Mouse (Mus musculus) hindbrain, embryonic 15.5 days (tissue): Measurements from ENCODE around the gene Rbpj. TPM values are rescaled to one million over a fixed set of nuclear protein-coding genes. Genes with fewer than 3 reads are reported as not detected.

ENCODE experiments used
- ATAC-seq: fragments of 200-750 bp; cut with Nextera tagmentation; 2 replicates; pipeline ENCODE4 v1.8.0; 2017; ENCODE audit warnings: low read depth, moderate number of reproducible peaks, moderate TSS enrichment; ENCODE audit not compliant: low FRiP score
- H3K27ac ChIP-seq: fragments of 300-500 bp; sonication (generic); replicated peaks from 2 replicates; pipeline ENCODE4 v1.5.1; 2015; ENCODE audit warnings: mild to moderate bottlenecking, inconsistent platforms
- H3K27me3 ChIP-seq: fragments of 300-500 bp; sonication (generic); 2 replicates; pipeline ENCODE4 v1.6.1; 2015; ENCODE audit warnings: control low read depth, inconsistent platforms
- H3K36me3 ChIP-seq: fragments of 300-500 bp; sonication (generic); 2 replicates; pipeline ENCODE4 v1.6.1; 2015; ENCODE audit warnings: control low read depth, inconsistent platforms
- H3K4me1 ChIP-seq: fragments of 300-500 bp; sonication (generic); replicated peaks from 2 replicates; pipeline ENCODE4 v1.6.1; 2015; ENCODE audit warnings: control low read depth, inconsistent platforms
- H3K4me2 ChIP-seq: fragments of 300-500 bp; sonication (generic); 2 replicates; pipeline ENCODE4 v1.6.1; 2015; ENCODE audit warnings: moderate library complexity, mild to moderate bottlenecking, inconsistent platforms
- H3K4me3 ChIP-seq: fragments of 300-500 bp; sonication (generic); 2 replicates; pipeline ENCODE4 v1.5.1; 2015; ENCODE audit warnings: mild to moderate bottlenecking, inconsistent platforms
- H3K9ac ChIP-seq: fragments of 300-500 bp; sonication (generic); 2 replicates; pipeline ENCODE4 v1.6.1; 2015; ENCODE audit warnings: inconsistent platforms
- H3K9me3 ChIP-seq: fragments of 300-500 bp; sonication (generic); 2 replicates; pipeline ENCODE4 v1.6.1; 2016; ENCODE audit warnings: control low read depth, inconsistent platforms
- WGBS: fragments of 180-500 bp; shearing (Covaris S2); methylation state at CpG from one replicate; pipeline ENCODE4 v1.1.7; 2015; 5-methylcytosine and 5-hydroxymethylcytosine counted together
- polyA plus RNA-seq: library from polyadenylated mRNA; unstranded; fragments of >200 nt; fragmentation: Nextera tagmentation; extraction: Ambion mirVana; gene quantifications from 2 replicates; pipeline ENCODE4 v1.2.1, GENCODE M21; 2015

Gene Rbpj
- polyA plus RNA-seq, 1 experiment from 2014 or later, result 28.0 TPM

DNA sequence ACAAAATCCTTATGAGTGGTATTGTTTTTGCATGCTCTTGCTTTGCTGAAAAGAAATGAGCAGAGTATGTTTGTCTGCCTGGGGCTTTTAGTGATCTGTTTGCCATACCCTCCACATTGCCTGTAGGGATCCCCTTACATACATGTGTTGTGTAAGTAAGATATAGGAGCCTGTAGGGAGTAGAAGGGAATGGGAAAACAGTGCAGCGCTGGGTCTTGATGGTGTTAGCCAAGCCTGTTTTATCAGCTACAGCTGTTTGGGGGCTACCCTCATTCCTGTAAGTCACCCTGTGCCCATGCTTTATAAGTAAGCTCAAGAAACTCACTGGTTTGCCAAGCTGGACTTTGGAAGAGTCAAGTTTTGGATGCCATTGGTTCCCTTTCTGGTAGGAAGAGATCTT lies 152.9 kb downstream of the Rbpj start:
- Histone ChIP-seq H3K36me3 (no peaks in the 10 kb centered on the region), H3K9ac (no peak overlapping the region), H3K4me2 (no peak overlapping the region), H3K27me3 (no peaks in the 10 kb centered on the region), H3K9me3 (no peaks in the 10 kb centered on the region), H3K4me3 (no peak overlapping the region), H3K4me1 (peaks cover 9% of the 10 kb centered on the region; the same call in 1 of the 2 replicates), H3K27ac (no peak overlapping the region)
- 94% methylated on average over 1 of the region's 1 CpGs for WGBS
- ATAC-seq, result no peak

DNA sequence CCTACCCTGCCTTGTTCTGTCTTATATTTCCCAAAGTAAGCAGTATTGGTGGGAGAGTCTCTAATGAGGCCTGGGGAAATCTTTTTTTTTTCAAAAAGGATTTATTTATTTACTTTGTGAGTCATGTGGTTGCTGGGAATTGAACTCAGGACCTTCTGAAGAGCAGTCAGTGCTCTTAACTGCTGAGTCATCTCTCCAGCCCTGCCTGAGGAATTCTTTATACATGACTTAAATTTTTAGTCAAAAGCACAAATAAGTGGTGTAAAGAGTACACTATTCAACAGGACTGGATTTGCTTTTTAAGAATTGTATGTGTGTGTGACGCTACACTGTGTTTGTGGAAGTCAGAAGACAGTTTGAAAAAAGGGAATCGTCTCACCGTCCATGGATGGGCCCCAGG lies 166.1 kb downstream of the Rbpj start:
- Histone ChIP-seq H3K4me2 (no peak overlapping the region), H3K4me1 (no peaks in the 10 kb centered on the region), H3K27ac (no peak overlapping the region), H3K9me3 (no peaks in the 10 kb centered on the region), H3K9ac (no peak overlapping the region), H3K36me3 (no peaks in the 10 kb centered on the region), H3K27me3 (no peaks in the 10 kb centered on the region), H3K4me3 (no peak overlapping the region)
- no peak for ATAC-seq
- 82% methylated on average over 3 of the region's 3 CpGs for WGBS

DNA sequence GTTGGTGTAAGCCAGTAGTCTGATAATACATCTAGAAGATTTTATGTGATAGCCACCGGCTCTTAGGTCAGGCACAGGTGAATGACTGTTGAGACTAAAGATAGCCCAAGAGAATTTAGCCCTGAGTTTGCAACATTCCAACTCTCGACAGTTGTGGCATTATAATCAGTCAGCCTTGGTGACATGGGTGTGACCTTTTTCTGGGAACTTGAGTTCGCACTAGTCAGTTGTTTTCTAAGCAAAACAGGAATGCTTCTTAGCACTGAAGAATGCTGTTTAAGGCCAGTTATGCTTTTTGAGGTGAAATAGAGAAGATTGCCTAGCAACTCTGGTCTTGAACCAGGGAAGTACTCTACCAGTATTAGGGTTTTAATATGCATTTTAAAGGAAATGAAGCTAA lies 170.8 kb downstream of the Rbpj start:
- Histone ChIP-seq H3K4me3 (no peak overlapping the region), H3K9ac (no peak overlapping the region), H3K36me3 (no peaks in the 10 kb centered on the region), H3K9me3 (no peaks in the 10 kb centered on the region), H3K4me2 (no peak overlapping the region), H3K27me3 (no peaks in the 10 kb centered on the region), H3K4me1 (no peaks in the 10 kb centered on the region), H3K27ac (no peak overlapping the region)
- no peak for ATAC-seq
- WGBS, result 74% methylated on average over 3 of the region's 3 CpGs

DNA sequence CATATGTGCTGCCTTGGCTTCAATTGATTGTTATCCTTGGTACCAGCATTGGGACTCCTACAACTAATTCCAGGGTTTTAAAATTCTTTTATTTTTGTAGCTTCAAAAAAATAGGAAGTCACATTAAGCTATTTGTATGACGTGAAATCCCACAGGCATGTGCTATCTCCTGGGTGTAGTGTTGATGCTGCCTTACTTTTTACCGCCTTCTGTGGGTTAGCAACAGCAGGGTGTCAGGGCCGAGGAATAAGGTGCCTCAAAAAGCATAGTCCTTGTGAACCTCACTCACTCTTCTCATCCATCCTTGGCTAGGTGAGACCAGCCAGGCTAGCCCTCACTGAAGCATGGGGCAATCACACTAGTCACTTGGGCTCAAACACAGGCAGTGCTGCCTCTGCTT lies 171.3 kb downstream of the Rbpj start:
- H3K27me3 ChIP-seq, result no peaks in the 10 kb centered on the region
- H3K27ac ChIP-seq, result no peak overlapping the region
- ATAC-seq, result no peak
- H3K4me1 ChIP-seq, result no peaks in the 10 kb centered on the region
- no peak overlapping the region for H3K9ac ChIP-seq
- H3K9me3 ChIP-seq, result no peaks in the 10 kb centered on the region
- H3K36me3 ChIP-seq, result no peaks in the 10 kb centered on the region; the same call in 1 of the 2 replicates
- H3K4me3 ChIP-seq, result no peak overlapping the region
- WGBS, result 94% methylated on average over 3 of the region's 3 CpGs
- H3K4me2 ChIP-seq, result no peak overlapping the region

DNA sequence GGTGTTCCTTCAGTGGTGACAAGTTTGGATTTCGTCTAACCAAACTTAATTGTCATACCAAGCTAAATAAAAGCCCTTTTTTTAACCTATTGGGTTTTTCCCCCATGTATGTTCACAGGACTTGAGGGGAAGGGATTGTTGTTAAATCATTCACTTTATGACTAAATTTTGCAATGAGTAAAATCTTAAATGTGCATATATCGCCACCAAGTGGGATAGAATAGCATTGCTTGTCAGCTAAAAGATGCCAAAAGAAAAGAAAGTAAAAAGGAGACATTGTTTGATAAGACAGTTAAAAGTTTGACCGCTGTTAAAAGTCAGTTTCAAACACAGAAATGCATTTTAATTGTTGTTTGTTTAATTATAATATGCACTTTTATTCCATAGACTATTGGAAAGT lies 172.7 kb downstream of the Rbpj start:
- Histone ChIP-seq H3K27me3 (no peaks in the 10 kb centered on the region), H3K9ac (no peak overlapping the region), H3K27ac (no peak overlapping the region), H3K4me3 (no peak overlapping the region), H3K9me3 (no peaks in the 10 kb centered on the region), H3K4me1 (no peaks in the 10 kb centered on the region), H3K4me2 (no peak overlapping the region), H3K36me3 (peaks cover 4% of the 10 kb centered on the region)
- ATAC-seq, result no peak
- WGBS, result 85% methylated on average over 3 of the region's 3 CpGs

GRCm38 (mm10) chr5:53646669-53647068 lies 180.7 kb downstream of the Rbpj start:
- H3K27ac ChIP-seq, result no peak overlapping the region
- H3K27me3 ChIP-seq, result no peaks in the 10 kb centered on the region
- no peaks in the 10 kb centered on the region for H3K9me3 ChIP-seq
- no peak overlapping the region for H3K4me3 ChIP-seq
- no peak overlapping the region for H3K4me2 ChIP-seq
- no peak for ATAC-seq
- H3K9ac ChIP-seq, result no peak overlapping the region
- H3K36me3 ChIP-seq, result peaks cover 29% of the 10 kb centered on the region
- H3K4me1 ChIP-seq, result no peaks in the 10 kb centered on the region
- WGBS, result 82% methylated on average over 4 of the region's 9 CpGs

- Histone ChIP-seq H3K27me3 (no peaks in the 10 kb centered on the region), H3K36me3 (peaks cover 34% of the 10 kb centered on the region), H3K27ac (no peak overlapping the region), H3K4me2 (no peak overlapping the region), H3K4me1 (no peaks in the 10 kb centered on the region), H3K9ac (no peak overlapping the region), H3K9me3 (no peaks in the 10 kb centered on the region), H3K4me3 (no peak overlapping the region)
- ATAC-seq, result no peak
- WGBS, result 91% methylated on average over 2 of the region's 2 CpGs
These were observed 181.4 kb downstream of the Rbpj start for GRCm38 (mm10) chr5:53647358-53647757.

GRCm38 (mm10) chr5:53656596-53656995 lies 190.6 kb downstream of the Rbpj start:
- no peak overlapping the region for H3K27ac ChIP-seq
- no peaks in the 10 kb centered on the region for H3K27me3 ChIP-seq
- H3K4me1 ChIP-seq, result no peaks in the 10 kb centered on the region
- H3K9ac ChIP-seq, result no peak overlapping the region
- H3K36me3 ChIP-seq, result peaks cover 6% of the 10 kb centered on the region
- no peak overlapping the region for H3K4me3 ChIP-seq
- H3K9me3 ChIP-seq, result no peaks in the 10 kb centered on the region
- WGBS, result 42% methylated on average over 1 of the region's 1 CpGs
- ATAC-seq, result no peak
- H3K4me2 ChIP-seq, result no peak overlapping the region

GRCm38 (mm10) chr5:53657925-53658324 lies 192.0 kb downstream of the Rbpj start:
- Histone ChIP-seq H3K9me3 (no peaks in the 10 kb centered on the region), H3K36me3 (no peaks in the 10 kb centered on the region; the same call in 1 of the 2 replicates), H3K4me1 (no peaks in the 10 kb centered on the region), H3K9ac (no peak overlapping the region), H3K4me3 (no peak overlapping the region), H3K27ac (no peak overlapping the region), H3K4me2 (no peak overlapping the region), H3K27me3 (no peaks in the 10 kb centered on the region)
- peak; percentile 80 for ATAC-seq
- 77% methylated on average over 6 of the region's 6 CpGs for WGBS

GRCm38 (mm10) chr5:53661508-53661907 lies 195.6 kb downstream of the Rbpj start:
- no peaks in the 10 kb centered on the region for H3K9me3 ChIP-seq
- 91% methylated on average over 2 of the region's 2 CpGs for WGBS
- no peak overlapping the region for H3K4me2 ChIP-seq
- H3K36me3 ChIP-seq, result no peaks in the 10 kb centered on the region; the same call in 1 of the 2 replicates
- H3K27ac ChIP-seq, result no peak overlapping the region
- no peak overlapping the region for H3K9ac ChIP-seq
- no peaks in the 10 kb centered on the region for H3K27me3 ChIP-seq
- no peak overlapping the region for H3K4me3 ChIP-seq
- H3K4me1 ChIP-seq, result no peaks in the 10 kb centered on the region
- ATAC-seq, result no peak

GRCm38 (mm10) chr5:53662413-53662812 lies 196.5 kb downstream of the Rbpj start:
- 70% methylated on average over 1 of the region's 1 CpGs for WGBS
- Histone ChIP-seq H3K4me2 (no peak overlapping the region), H3K9me3 (no peaks in the 10 kb centered on the region), H3K27ac (no peak overlapping the region), H3K4me1 (no peaks in the 10 kb centered on the region), H3K9ac (no peak overlapping the region), H3K36me3 (no peaks in the 10 kb centered on the region), H3K4me3 (no peak overlapping the region), H3K27me3 (no peaks in the 10 kb centered on the region)
- no peak for ATAC-seq

DNA sequence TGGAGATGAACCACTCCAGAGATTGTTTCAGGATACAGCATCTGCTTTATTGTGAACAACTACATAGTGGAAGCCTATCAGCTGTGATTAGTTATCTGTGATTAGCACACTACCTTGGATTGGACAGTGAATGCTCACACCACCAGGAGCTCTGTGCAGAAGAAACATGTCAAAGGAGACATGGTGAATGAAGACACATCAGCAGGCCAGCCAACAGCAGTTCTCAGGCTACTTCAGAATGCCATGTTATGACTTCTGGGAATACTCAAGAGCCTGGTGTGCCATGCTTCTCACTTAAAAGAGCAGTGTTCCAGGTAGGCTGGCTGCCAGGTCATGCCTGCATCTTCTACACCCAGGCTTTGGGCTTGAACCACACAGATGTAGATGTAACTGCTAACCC lies 197.7 kb downstream of the Rbpj start:
- Histone ChIP-seq H3K4me1 (no peaks in the 10 kb centered on the region), H3K27ac (no peak overlapping the region), H3K4me3 (no peak overlapping the region), H3K27me3 (no peaks in the 10 kb centered on the region), H3K36me3 (no peaks in the 10 kb centered on the region), H3K4me2 (no peak overlapping the region), H3K9me3 (no peaks in the 10 kb centered on the region), H3K9ac (no peak overlapping the region)
- no peak for ATAC-seq

GRCm38 (mm10) chr5:53668021-53668420 lies 202.1 kb downstream of the Rbpj start:
- H3K4me3 ChIP-seq, result no peak overlapping the region
- H3K27ac ChIP-seq, result no peak overlapping the region
- no peaks in the 10 kb centered on the region for H3K36me3 ChIP-seq
- H3K4me1 ChIP-seq, result no peaks in the 10 kb centered on the region
- no peak overlapping the region for H3K4me2 ChIP-seq
- ATAC-seq, result no peak
- no peak overlapping the region for H3K9ac ChIP-seq
- WGBS, result 90% methylated on average over 5 of the region's 5 CpGs
- H3K9me3 ChIP-seq, result no peaks in the 10 kb centered on the region
- H3K27me3 ChIP-seq, result no peaks in the 10 kb centered on the region
